7 mouse cellular contexts compared by ENCODE assay signal in the genomic region with DNA sequence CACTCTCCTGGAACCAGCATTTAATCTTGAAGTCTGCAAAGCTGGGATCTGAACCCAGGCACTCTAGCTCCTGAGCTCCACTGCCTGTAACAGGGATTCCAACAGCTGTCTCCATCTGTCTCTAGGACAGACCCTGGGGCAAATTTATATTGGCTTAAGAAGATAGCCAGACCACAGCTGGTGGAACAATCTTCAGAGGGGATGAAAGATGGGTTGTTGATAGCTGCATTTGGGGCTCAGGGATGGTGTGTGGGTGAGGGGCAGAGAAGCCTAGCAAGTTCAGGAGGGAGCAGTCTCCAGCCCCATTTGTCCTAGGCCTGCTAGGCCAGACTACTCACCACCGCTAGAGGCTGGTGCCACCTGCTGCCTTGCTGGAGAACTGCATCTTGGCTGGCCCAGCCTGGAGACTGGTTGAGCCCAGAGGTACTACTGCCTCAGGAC.
DNase-seq lines count a peak whose midpoint lies in the region; ATAC-seq and TF ChIP-seq lines count a peak whose summit lies in the region.

No protein-coding gene starts in this region.

- H3K36me3 ChIP-seq in embryonic facial prominence, embryonic 13.5 days = no peaks in the 10 kb centered on the region
- no peaks in the 10 kb centered on the region for H3K36me3 ChIP-seq in heart, embryonic 10.5 days
- no peaks in the 10 kb centered on the region for H3K36me3 ChIP-seq in limb, embryonic 12.5 days
- H3K36me3 ChIP-seq in midbrain, embryonic 14.5 days (ENCODE audit: control insufficient read depth, insufficient read depth, low read length) = no peaks in the 10 kb centered on the region
- H3K36me3 ChIP-seq in small intestine, adult 2 months (ENCODE audit: control insufficient read depth, insufficient read depth, low read length) = no peaks in the 10 kb centered on the region

- H3K9ac ChIP-seq in embryonic facial prominence, embryonic 13.5 days = no peak overlapping the region; the same call in 1 of the 2 replicates
- H3K9ac ChIP-seq in limb, embryonic 12.5 days (replicated peaks) = 0 out of 2 replicates have a peak overlapping the region, but pooled peaks have one; percentile 23
- H3K9ac ChIP-seq in midbrain, embryonic 14.5 days (replicated peaks; ENCODE audit: low read length) = no peak overlapping the region; the same call in 1 of the 2 replicates

- H3K4me3 ChIP-seq in embryonic facial prominence, embryonic 13.5 days = no peak overlapping the region
- H3K4me3 ChIP-seq in heart, embryonic 10.5 days = no peak overlapping the region
- no peak overlapping the region for H3K4me3 ChIP-seq in limb, embryonic 12.5 days (replicated peaks)
- no peak overlapping the region for H3K4me3 ChIP-seq in midbrain, embryonic 14.5 days (replicated peaks; ENCODE audit: low read depth, low read length)
- no peak overlapping the region for H3K4me3 ChIP-seq in small intestine, adult 2 months (ENCODE audit: low read depth, low read length)

- H3K4me2 ChIP-seq in embryonic facial prominence, embryonic 13.5 days = no peak overlapping the region
- H3K4me2 ChIP-seq in limb, embryonic 12.5 days = no peak overlapping the region
- no peak overlapping the region for H3K4me2 ChIP-seq in midbrain, embryonic 14.5 days (ENCODE audit: low read length)

- H3K9me3 ChIP-seq in embryonic facial prominence, embryonic 13.5 days = no peaks in the 10 kb centered on the region
- H3K9me3 ChIP-seq in heart, embryonic 10.5 days = no peaks in the 10 kb centered on the region
- H3K9me3 ChIP-seq in limb, embryonic 12.5 days = no peaks in the 10 kb centered on the region
- no peaks in the 10 kb centered on the region for H3K9me3 ChIP-seq in midbrain, embryonic 14.5 days (ENCODE audit: control insufficient read depth, low read length)

- WGBS in embryonic facial prominence, embryonic 13.5 days = 0% methylated on average over 1 of the region's 1 CpGs
- 0% methylated on average over 1 of the region's 1 CpGs for WGBS in heart, embryonic 10.5 days
- WGBS in limb, embryonic 12.5 days = 0% methylated on average over 1 of the region's 1 CpGs
- WGBS in midbrain, embryonic 14.5 days = 0% methylated on average over 1 of the region's 1 CpGs
- WGBS in small intestine, adult 2 months = 0% methylated on average over 1 of the region's 1 CpGs

- peaks cover 10% of the 10 kb centered on the region for H3K4me1 ChIP-seq in embryonic facial prominence, embryonic 13.5 days
- peaks cover 72% of the 10 kb centered on the region for H3K4me1 ChIP-seq in heart, embryonic 10.5 days
- H3K4me1 ChIP-seq in limb, embryonic 12.5 days (replicated peaks) = peaks cover 51% of the 10 kb centered on the region
- H3K4me1 ChIP-seq in midbrain, embryonic 14.5 days (ENCODE audit: control insufficient read depth, insufficient read depth, low read length) = peaks cover 27% of the 10 kb centered on the region
- H3K4me1 ChIP-seq in small intestine, adult 2 months (ENCODE audit: control insufficient read depth, insufficient read depth, insufficient read length, low read length) = peaks cover 2% of the 10 kb centered on the region; the same call in 1 of the 2 replicates

- DNase-seq in adrenal gland, postnatal 14 days = peak; percentile 91
- peak; percentile 91 for DNase-seq in heart, embryonic 10.5 days (ENCODE audit: low spot score)
- DNase-seq in kidney, adult 9 months = peak; percentile 93
- DNase-seq in midbrain, embryonic 14.5 days = peak; percentile 86

- H3K27ac ChIP-seq in embryonic facial prominence, embryonic 13.5 days = peak overlapping the region; percentile 12; the same call in 1 of the 2 replicates
- no peak overlapping the region for H3K27ac ChIP-seq in heart, embryonic 10.5 days
- H3K27ac ChIP-seq in limb, embryonic 12.5 days = peak overlapping the region; percentile 57; the same call in 1 of the 2 replicates
- H3K27ac ChIP-seq in midbrain, embryonic 14.5 days (replicated peaks; ENCODE audit: low read depth, low read length) = no peak overlapping the region
- no peak overlapping the region for H3K27ac ChIP-seq in small intestine, adult 2 months (ENCODE audit: insufficient read depth, low read depth, low read length)

- no peaks in the 10 kb centered on the region for H3K27me3 ChIP-seq in embryonic facial prominence, embryonic 13.5 days
- H3K27me3 ChIP-seq in heart, embryonic 10.5 days (ENCODE audit: insufficient read depth, poor library complexity, severe bottlenecking) = no peaks in the 10 kb centered on the region
- no peaks in the 10 kb centered on the region for H3K27me3 ChIP-seq in limb, embryonic 12.5 days
- no peaks in the 10 kb centered on the region for H3K27me3 ChIP-seq in midbrain, embryonic 14.5 days (ENCODE audit: control insufficient read depth, insufficient read depth, low read length)
- no peaks in the 10 kb centered on the region for H3K27me3 ChIP-seq in small intestine, adult 2 months (ENCODE audit: control insufficient read depth, insufficient read depth, low read length)

- no peak for TF ChIP-seq POLR2A in small intestine, adult 2 months (IDR thresholded peaks at IDR 0.05; ENCODE audit: low read depth, low read length)

- peak; percentile 92 for TF ChIP-seq CTCF in small intestine, adult 2 months (IDR thresholded peaks at IDR 0.05; ENCODE audit: extremely low read depth, insufficient read length, insufficient replicate concordance, low read depth, low read length)

- 0 out of 2 replicates have a peak, but pooled peaks have one; percentile 32 for ATAC-seq in embryonic facial prominence, embryonic 13.5 days (ENCODE audit: insufficient number of reproducible peaks, insufficient read depth, low FRiP score, low TSS enrichment, low read depth)
- ATAC-seq in limb, embryonic 12.5 days (ENCODE audit: insufficient number of reproducible peaks, insufficient read depth, low FRiP score, low TSS enrichment, low read depth) = peak; percentile 87
- peak; percentile 70 for ATAC-seq in midbrain, embryonic 14.5 days (ENCODE audit: low FRiP score, low TSS enrichment)

Comparison
In these comparisons a context has a peak if more than half of its experiments do, and no peak if none do; other contexts are left out.
1. ATAC-seq: peak in every context shown above with its lines; median percentile 87 in limb, embryonic 12.5 days; 70 in midbrain, embryonic 14.5 days; 32 in embryonic facial prominence, embryonic 13.5 days.
2. H3K27ac ChIP-seq: peak in embryonic facial prominence, embryonic 13.5 days (single experiment) and limb, embryonic 12.5 days (single experiment); none in heart, embryonic 10.5 days (single experiment), midbrain, embryonic 14.5 days (single experiment) and small intestine, adult 2 months (single experiment).
3. Peak in every context shown above with its lines, with median percentiles within 50 percentile points of each other: DNase-seq.